27 mouse cellular contexts compared by ENCODE assay signal in genomic region chr9:102859399-102859798, GRCm38 (mm10). TPM values are rescaled to one million over a fixed set of nuclear protein-coding genes. Genes with fewer than 3 reads are reported as not detected.
A peak's percentile ranks its signal among the peaks of the same experiment; 100 is the strongest.
DNase-seq lines count a peak whose midpoint lies in the region; ATAC-seq and TF ChIP-seq lines count a peak whose summit lies in the region.
"Had no signal": no experiment of that assay in that cellular context is flagged by ENCODE, and none has a peak within 500 bp of the region (broad histone marks: within the 10 kb centered on the region; RNA-seq: fewer than 3 reads in every experiment).

No protein-coding gene starts in this region.

- no peak for TF ChIP-seq POLR2A in limb, embryonic 14.5 days (IDR thresholded peaks at IDR 0.05; ENCODE audit: borderline replicate concordance, extremely low read depth, insufficient read depth, insufficient read length)
- no peak for TF ChIP-seq POLR2A in cerebellum, adult 2 months (IDR thresholded peaks at IDR 0.05; ENCODE audit: borderline replicate concordance, insufficient read depth, low read length)

- no peak for TF ChIP-seq CTCF in cerebellum, adult 2 months (IDR thresholded peaks at IDR 0.05; ENCODE audit: borderline replicate concordance, insufficient read depth, low read depth, low read length)

- no peak overlapping the region for H3K9ac ChIP-seq in limb, embryonic 13.5 days
- no peak overlapping the region for H3K9ac ChIP-seq in lung, embryonic 15.5 days
- no peak overlapping the region for H3K9ac ChIP-seq in limb, embryonic 14.5 days (ENCODE audit: low read depth, low read length, severe bottlenecking)
- H3K9ac ChIP-seq: embryonic facial prominence, embryonic 13.5 days; forebrain, embryonic 13.5 days; heart, embryonic 13.5 days; hindbrain, embryonic 14.5 days had no signal

- 0 out of 2 replicates have a peak, but pooled peaks have one; percentile 10 for ATAC-seq in limb, embryonic 13.5 days (ENCODE audit: low FRiP score, low read depth)
- ATAC-seq in lung, embryonic 15.5 days (ENCODE audit: borderline replicate concordance, extremely low read depth, low FRiP score, low TSS enrichment), result no peak
- 0 out of 2 replicates have a peak, but pooled peaks have one; percentile 17 for ATAC-seq in limb, embryonic 14.5 days (ENCODE audit: low FRiP score, low read depth)
- ATAC-seq: CD4-positive, CD25-positive, alpha-beta regulatory T cell, adult 4 months; forebrain, embryonic 13.5 days; forebrain, embryonic 16.5 days; hindbrain, postnatal 0 days had no signal

- no peaks in the 10 kb centered on the region for H3K27me3 ChIP-seq in limb, embryonic 13.5 days
- H3K27me3 ChIP-seq in limb, embryonic 10.5 days (ENCODE audit: low read depth, poor library complexity, severe bottlenecking), result no peaks in the 10 kb centered on the region
- H3K27me3 ChIP-seq in lung, embryonic 15.5 days, result no peaks in the 10 kb centered on the region
- H3K27me3 ChIP-seq in limb, embryonic 14.5 days (ENCODE audit: control insufficient read depth, insufficient read depth, low read length), result no peaks in the 10 kb centered on the region
- no peaks in the 10 kb centered on the region for H3K27me3 ChIP-seq in cerebellum, adult 2 months (ENCODE audit: control insufficient read depth, insufficient read depth, low read length)
- H3K27me3 ChIP-seq: embryonic facial prominence, embryonic 13.5 days; forebrain, embryonic 13.5 days; heart, embryonic 13.5 days had no signal

- H3K4me3 ChIP-seq in limb, embryonic 13.5 days, result no peak overlapping the region
- H3K4me3 ChIP-seq in limb, embryonic 10.5 days, result no peak overlapping the region
- no peak overlapping the region for H3K4me3 ChIP-seq in lung, embryonic 15.5 days
- no peak overlapping the region for H3K4me3 ChIP-seq in limb, embryonic 14.5 days (replicated peaks; ENCODE audit: low read length)
- H3K4me3 ChIP-seq in cerebellum, adult 2 months (replicated peaks; ENCODE audit: insufficient read depth, low read depth, low read length), result no peak overlapping the region
- H3K4me3 ChIP-seq: embryonic facial prominence, embryonic 13.5 days; forebrain, embryonic 10.5 days; forebrain, embryonic 13.5 days; heart, adult 2 months; heart, embryonic 10.5 days; heart, embryonic 13.5 days had no signal

- H3K4me2 ChIP-seq in limb, embryonic 13.5 days (replicated peaks), result no peak overlapping the region
- H3K4me2 ChIP-seq in lung, embryonic 15.5 days, result no peak overlapping the region
- no peak overlapping the region for H3K4me2 ChIP-seq in limb, embryonic 14.5 days (replicated peaks; ENCODE audit: low read depth, low read length, severe bottlenecking)
- H3K4me2 ChIP-seq: embryonic facial prominence, embryonic 13.5 days; forebrain, embryonic 13.5 days; heart, embryonic 13.5 days; hindbrain, embryonic 14.5 days had no signal

- H3K27ac ChIP-seq in limb, embryonic 13.5 days, result no peak overlapping the region
- H3K27ac ChIP-seq in limb, embryonic 10.5 days, result no peak overlapping the region
- H3K27ac ChIP-seq in lung, embryonic 15.5 days, result peak overlapping the region; percentile 41; the same call in 1 of the 2 replicates
- no peak overlapping the region for H3K27ac ChIP-seq in limb, embryonic 14.5 days (replicated peaks; ENCODE audit: low read depth, low read length)
- H3K27ac ChIP-seq in cerebellum, adult 2 months (ENCODE audit: insufficient read depth, low read length), result no peak overlapping the region
- H3K27ac ChIP-seq: embryonic facial prominence, embryonic 13.5 days; forebrain, embryonic 10.5 days; forebrain, embryonic 13.5 days; heart, adult 2 months; heart, embryonic 10.5 days; heart, embryonic 13.5 days; hindbrain, embryonic 14.5 days; hindbrain, postnatal 0 days had no signal

- WGBS in limb, embryonic 13.5 days, result 73% methylated on average over 5 of the region's 5 CpGs
- WGBS in limb, embryonic 10.5 days, result 94% methylated on average over 5 of the region's 5 CpGs
- WGBS in lung, embryonic 15.5 days, result 66% methylated on average over 5 of the region's 5 CpGs
- WGBS in limb, embryonic 14.5 days, result 68% methylated on average over 5 of the region's 5 CpGs
- 87% methylated on average over 5 of the region's 5 CpGs for WGBS in cerebellum, adult 2 months

- H3K4me1 ChIP-seq in limb, embryonic 13.5 days, result peaks cover 62% of the 10 kb centered on the region
- H3K4me1 ChIP-seq in limb, embryonic 10.5 days, result peaks cover 48% of the 10 kb centered on the region
- H3K4me1 ChIP-seq in lung, embryonic 15.5 days, result peaks cover 52% of the 10 kb centered on the region
- peaks cover 26% of the 10 kb centered on the region for H3K4me1 ChIP-seq in limb, embryonic 14.5 days (ENCODE audit: control insufficient read depth, insufficient read depth, low read length)
- H3K4me1 ChIP-seq in cerebellum, adult 2 months (ENCODE audit: control insufficient read depth, insufficient read depth, low read length), result peaks cover 16% of the 10 kb centered on the region

- no peak for DNase-seq in limb, embryonic 10.5 days (ENCODE audit: low spot score)
- no peak for DNase-seq in lung, postnatal 10 days
- DNase-seq in limb, embryonic 14.5 days (ENCODE audit: low spot score), result peak; percentile 12
- DNase-seq in lung, postnatal 25 days (ENCODE audit: low spot score), result peak; percentile 39
- no peak for DNase-seq in urinary bladder, postnatal 14 days (ENCODE audit: low spot score)
- no peak for DNase-seq in cerebellum, adult 2 months
- DNase-seq: adrenal gland, postnatal 10 days; adrenal gland, postnatal 36 days; cerebellum, adult 18-20 months; cerebellum, adult 9-11 months; cerebellum, postnatal 25 days; gastrocnemius, postnatal 10 days; gastrocnemius, postnatal 36 days; heart, adult 2 months; heart, postnatal 14 days; heart, postnatal 4 days had no signal

- H3K9me3 ChIP-seq in limb, embryonic 13.5 days, result no peaks in the 10 kb centered on the region
- H3K9me3 ChIP-seq in limb, embryonic 10.5 days (replicated peaks), result no peaks in the 10 kb centered on the region
- no peaks in the 10 kb centered on the region for H3K9me3 ChIP-seq in lung, embryonic 15.5 days
- H3K9me3 ChIP-seq in limb, embryonic 14.5 days (ENCODE audit: control insufficient read depth, low read length), result peaks cover 3% of the 10 kb centered on the region; the same call in 1 of the 2 replicates
- H3K9me3 ChIP-seq: forebrain, embryonic 13.5 days had no signal

- peaks cover 24% of the 10 kb centered on the region for H3K36me3 ChIP-seq in limb, embryonic 13.5 days
- peaks cover 64% of the 10 kb centered on the region for H3K36me3 ChIP-seq in limb, embryonic 10.5 days
- peaks cover 10% of the 10 kb centered on the region for H3K36me3 ChIP-seq in lung, embryonic 15.5 days
- peaks cover 16% of the 10 kb centered on the region for H3K36me3 ChIP-seq in limb, embryonic 14.5 days (ENCODE audit: control insufficient read depth, insufficient read depth, low read length)

RNA-seq across cellular contexts. Expression of gene Ryk, which starts 24.7 kb away (rescaled TPM):
- 23.7 and 24.5 TPM in 2 replicates for polyA plus RNA-seq in limb, embryonic 13.5 days (2015; fragmentation: Nextera tagmentation; extraction: Ambion mirVana)
- polyA plus RNA-seq in limb, embryonic 10.5 days (2016; fragmentation: Nextera tagmentation; extraction: Ambion mirVana), result 17.8 and 18.6 TPM in 2 replicates
- 23.4 and 25.6 TPM in 2 replicates for polyA plus RNA-seq in lung, embryonic 15.5 days (2015; fragmentation: Nextera tagmentation; extraction: Ambion mirVana)
- 79.8 and 83.7 TPM in 2 replicates for polyA plus RNA-seq in limb, embryonic 14.5 days (2012; rRNA removed)
- polyA plus RNA-seq in limb, embryonic 14.5 days (2014; fragmentation: Nextera tagmentation; extraction: Ambion mirVana), result 37.5 and 58.6 TPM in 2 replicates
- 34.6 and 37.5 TPM in 2 replicates for polyA plus RNA-seq in cerebellum, adult 2 months (2012; rRNA removed)

Comparison
In these comparisons a context has a peak if more than half of its experiments do, and no peak if none do; other contexts are left out.
1. DNase-seq: peak in limb, embryonic 14.5 days (single experiment) and lung, postnatal 25 days (single experiment); none in limb, embryonic 10.5 days (single experiment), lung, postnatal 10 days (single experiment), urinary bladder, postnatal 14 days (single experiment) and cerebellum, adult 2 months (0 of 2).